Mouse (Mus musculus): ENCODE measurements around the gene Kank2.

The Kank2 gene

GRCm38 (mm10) chr9:21798345-21799009 is at the start of gene Kank2:
Kank2 (minus strand) TSS chr9:21798744.
- peak; percentile 84 for DNase-seq (ENCODE audit: low spot score)

- DNase-seq (ENCODE audit: low spot score) = no peak
These were observed 49.4 kb upstream of the Kank2 start for GRCm38 (mm10) chr9:21847926-21848325.

DNA sequence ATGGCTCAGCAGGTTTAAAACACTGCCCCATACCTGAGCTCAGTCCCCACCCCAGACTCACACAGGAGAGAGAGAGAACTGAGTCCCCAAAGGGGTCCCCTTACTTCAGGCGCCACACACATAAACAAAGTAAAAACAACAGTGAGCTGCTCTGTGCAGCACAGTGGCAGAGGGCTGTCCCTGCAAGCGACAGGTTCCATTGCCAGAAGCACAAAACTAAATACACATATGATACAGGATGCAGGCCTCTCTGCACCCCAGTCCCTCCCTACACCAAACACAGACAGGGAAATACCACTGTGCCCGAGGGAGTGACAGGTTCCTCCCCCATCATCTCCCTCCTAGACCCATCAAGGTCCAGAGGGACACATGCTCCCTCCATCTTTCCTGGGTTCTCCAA is 48.9 kb upstream of the Kank2 start:
- no peak for DNase-seq (ENCODE audit: low spot score)

GRCm38 (mm10) chr9:21846755-21847341 is 48.3 kb upstream of the Kank2 start:
- no peak for DNase-seq (ENCODE audit: low spot score)

DNA sequence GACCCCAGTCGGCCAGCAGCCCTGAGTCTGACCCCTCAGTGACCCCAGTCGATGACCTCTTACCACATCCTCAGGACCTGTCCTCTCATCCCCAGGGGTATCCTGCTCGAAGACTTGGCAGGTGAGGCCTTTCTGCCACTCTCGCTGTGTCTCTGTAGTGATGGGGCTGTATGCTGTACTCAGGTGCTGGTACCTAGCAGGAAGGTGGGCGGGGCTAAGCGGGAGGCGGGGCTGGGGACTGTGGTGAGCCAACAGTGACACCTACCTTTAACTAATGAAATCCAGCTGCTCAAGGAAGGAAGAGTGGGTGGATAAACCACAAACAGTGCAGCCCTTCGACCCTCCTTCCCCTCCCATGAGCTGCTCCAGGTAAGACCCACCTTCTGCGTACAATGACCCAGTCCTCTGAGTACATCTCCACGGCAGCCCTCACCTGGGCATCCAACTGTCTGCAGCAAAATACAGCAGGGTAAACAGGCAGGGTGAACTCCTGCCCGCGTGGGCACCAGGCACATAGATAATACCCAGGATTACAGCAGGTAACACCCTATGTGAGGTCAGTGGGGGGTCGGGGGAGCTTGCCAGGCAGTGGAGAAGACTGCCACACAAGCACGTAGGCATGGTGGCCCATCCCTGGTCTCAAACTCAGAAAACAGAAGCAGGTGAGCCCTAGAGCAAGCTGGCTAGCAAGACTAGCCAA is 47.0 kb upstream of the Kank2 start:
- DNase-seq (ENCODE audit: low spot score) = no peak

DNA sequence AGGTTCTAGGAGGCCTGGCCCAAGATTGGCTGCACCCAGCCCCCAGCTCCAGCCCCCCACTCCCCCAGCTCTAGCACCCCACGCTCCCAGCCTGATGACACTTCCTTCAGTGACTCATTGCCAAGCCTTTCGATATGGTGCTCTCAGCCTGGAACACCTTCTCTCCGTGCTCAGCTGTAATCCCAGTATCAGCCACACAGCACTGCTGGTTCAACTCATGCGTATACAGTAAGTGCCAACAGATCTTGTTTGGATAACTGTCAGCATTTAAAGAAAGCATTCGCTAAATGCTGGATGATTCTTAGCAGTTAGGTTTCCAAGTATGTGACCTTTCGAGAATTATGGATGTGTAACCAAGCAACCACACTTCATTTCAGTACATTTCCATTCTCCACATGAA is 44.5 kb upstream of the Kank2 start:
- DNase-seq (ENCODE audit: low spot score) = no peak

- DNase-seq (ENCODE audit: low spot score) = no peak
These were observed 43.8 kb upstream of the Kank2 start for GRCm38 (mm10) chr9:21842391-21842790.

GRCm38 (mm10) chr9:21841340-21841739 is 42.8 kb upstream of the Kank2 start:
- no peak for DNase-seq (ENCODE audit: low spot score)

- DNase-seq (ENCODE audit: low spot score) = peak; percentile 72
These were observed 41.7 kb upstream of the Kank2 start for GRCm38 (mm10) chr9:21840115-21840787.

GRCm38 (mm10) chr9:21837690-21838089 is 39.1 kb upstream of the Kank2 start:
- no peak for DNase-seq (ENCODE audit: low spot score)

GRCm38 (mm10) chr9:21835258-21835912 is 36.8 kb upstream of the Kank2 start, which contains the start of gene Angptl8:
Angptl8 (plus strand) TSS chr9:21835510.
- no peak for DNase-seq (ENCODE audit: low spot score)

GRCm38 (mm10) chr9:21831558-21832240 is 33.2 kb upstream of the Kank2 start:
- no peak for DNase-seq (ENCODE audit: low spot score)

GRCm38 (mm10) chr9:21830936-21831335 is 32.4 kb upstream of the Kank2 start:
- no peak for DNase-seq (ENCODE audit: low spot score)

DNA sequence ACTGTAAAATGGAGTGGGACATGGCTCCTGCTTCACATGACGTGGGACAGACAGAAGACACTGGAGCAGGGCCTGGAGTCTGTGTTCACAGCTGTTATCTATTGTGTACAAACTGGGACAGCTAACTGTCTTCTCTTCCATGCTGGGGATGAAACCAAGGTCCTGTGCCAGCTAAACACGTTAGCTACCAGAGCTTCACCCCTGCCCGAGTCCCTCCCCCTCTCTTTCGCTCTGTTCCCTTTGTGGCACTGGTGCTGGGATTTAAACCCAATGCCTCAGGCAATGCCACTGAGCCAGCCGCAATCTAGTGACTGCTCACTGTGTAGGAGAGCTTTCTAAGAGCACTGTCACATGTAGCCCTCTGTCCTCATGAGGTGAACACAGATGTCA is 31.9 kb upstream of the Kank2 start:
- no peak for DNase-seq (ENCODE audit: low spot score)

DNA sequence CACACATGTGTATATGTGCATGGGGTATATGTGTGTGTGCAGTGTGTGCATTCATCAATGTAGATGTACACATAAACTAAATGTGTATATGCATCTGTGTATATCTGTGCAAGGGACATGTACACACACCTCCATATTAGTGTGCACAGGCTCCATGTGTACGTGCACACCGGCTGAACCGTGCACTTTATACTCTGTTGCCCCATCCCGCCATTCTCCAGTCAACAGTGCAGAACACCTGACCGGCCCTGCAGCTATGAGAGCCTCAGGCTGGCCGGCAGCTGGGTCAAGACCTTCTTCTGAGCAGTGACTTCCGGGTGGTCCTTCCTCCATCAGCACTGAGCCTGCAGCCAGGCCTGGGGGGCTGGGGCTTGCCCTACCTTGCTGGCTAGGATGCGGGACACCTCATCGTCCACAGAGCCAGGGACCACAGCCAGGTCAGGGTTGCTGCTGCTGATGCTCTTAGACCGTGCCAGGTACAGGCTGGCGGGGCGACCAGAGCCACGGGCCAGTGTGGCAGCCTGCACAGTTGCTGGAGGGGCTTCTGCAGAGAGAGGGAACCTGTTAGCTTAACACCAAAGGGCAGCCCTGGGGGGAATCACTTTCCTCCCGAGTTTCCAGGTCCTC is 31.4 kb upstream of the Kank2 start:
- no peak for DNase-seq (ENCODE audit: low spot score)

- no peak for DNase-seq (ENCODE audit: low spot score)
These were observed 25.8 kb upstream of the Kank2 start for GRCm38 (mm10) chr9:21824366-21824765.

- no peak for DNase-seq (ENCODE audit: low spot score)
These were observed 25.4 kb upstream of the Kank2 start for GRCm38 (mm10) chr9:21823957-21824356.

DNA sequence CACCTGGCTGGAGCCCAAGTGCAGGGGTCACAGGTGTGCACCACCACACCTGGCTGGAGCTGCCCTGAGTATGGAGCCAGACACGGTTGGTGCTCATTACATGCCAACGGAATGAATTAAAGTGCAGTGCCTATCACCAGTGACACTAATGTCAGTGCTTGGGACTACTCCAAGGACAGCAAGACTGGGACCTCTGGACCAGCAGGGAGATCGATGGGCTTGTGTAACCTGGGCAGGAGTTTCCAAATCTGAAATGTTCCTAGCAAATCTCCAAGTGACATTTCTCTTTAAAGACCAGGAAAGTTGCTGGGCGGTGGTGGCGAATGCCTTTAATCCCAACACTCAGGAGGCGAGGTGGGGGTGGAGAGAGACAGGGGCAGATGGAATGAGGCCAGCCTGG is 24.1 kb upstream of the Kank2 start:
- DNase-seq (ENCODE audit: low spot score) = no peak

DNA sequence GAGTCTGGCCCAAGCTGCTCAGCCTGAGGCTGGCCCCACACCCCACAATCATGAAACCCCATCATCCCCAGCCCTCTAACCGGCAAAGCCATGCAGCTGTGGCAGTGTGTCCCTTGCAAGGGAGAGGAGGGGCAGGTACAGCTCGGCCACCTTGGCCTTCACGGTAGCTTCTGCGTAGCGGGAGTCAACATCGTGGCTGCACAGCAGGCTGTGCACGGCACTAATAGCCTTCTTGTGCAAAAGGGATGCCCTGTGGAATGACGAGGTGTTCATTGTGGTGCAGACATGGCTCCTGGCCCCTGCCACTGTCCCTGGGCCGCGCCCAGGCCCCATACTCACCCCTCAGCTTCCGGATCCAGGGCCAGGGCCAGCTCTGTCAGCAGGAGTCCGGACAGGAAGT is 21.6 kb upstream of the Kank2 start:
- no peak for DNase-seq (ENCODE audit: low spot score)

GRCm38 (mm10) chr9:21819181-21819729 is 20.7 kb upstream of the Kank2 start:
- DNase-seq (ENCODE audit: low spot score) = no peak

GRCm38 (mm10) chr9:21818561-21818960 is 20.0 kb upstream of the Kank2 start:
- DNase-seq (ENCODE audit: low spot score) = no peak

Data from retina, embryonic 14.5 days (tissue).